Mouse (Mus musculus): ENCODE results near the gene Rrp15. TPM values are rescaled to one million over a fixed set of nuclear protein-coding genes. Genes with fewer than 3 reads are reported as not detected.

Gene Rrp15
- polyA plus RNA-seq, 1 experiment = 3.4 TPM

DNA sequence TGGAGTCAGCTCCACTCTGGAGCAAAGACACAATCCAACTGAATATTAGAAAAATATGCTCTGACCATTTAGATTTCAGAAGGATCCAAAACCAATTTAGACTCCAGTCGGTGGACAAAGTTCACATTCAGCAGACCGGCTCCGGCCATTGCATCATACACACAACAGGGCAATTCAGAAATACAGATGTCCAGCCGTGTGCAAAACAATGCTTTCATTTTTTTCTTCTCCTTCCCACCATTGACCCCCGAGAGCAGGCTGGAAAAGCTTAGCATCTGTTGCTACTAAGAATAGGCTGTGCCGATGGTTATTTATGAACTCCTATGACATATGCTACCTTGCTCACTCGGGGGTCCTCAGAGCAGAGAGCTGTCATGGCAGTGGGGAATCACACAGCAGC is 66.6 kb downstream of the Rrp15 start:
- DNase-seq = no peak
- Histone ChIP-seq H3K4me1 (ENCODE audit: control insufficient read depth, insufficient read depth, low read length) (no peaks in the 10 kb centered on the region), H3K4me3 (replicated peaks; ENCODE audit: extremely low read depth, low read depth, low read length) (no peak overlapping the region)
- TF ChIP-seq POLR2A (IDR thresholded peaks at IDR 0.05; ENCODE audit: borderline replicate concordance, extremely low read depth, low read depth, low read length) = no peak
- TF ChIP-seq CTCF (IDR thresholded peaks at IDR 0.05; ENCODE audit: insufficient read depth, low read length) = no peak
- 47% methylated on average over 7 of the region's 7 CpGs for WGBS

DNA sequence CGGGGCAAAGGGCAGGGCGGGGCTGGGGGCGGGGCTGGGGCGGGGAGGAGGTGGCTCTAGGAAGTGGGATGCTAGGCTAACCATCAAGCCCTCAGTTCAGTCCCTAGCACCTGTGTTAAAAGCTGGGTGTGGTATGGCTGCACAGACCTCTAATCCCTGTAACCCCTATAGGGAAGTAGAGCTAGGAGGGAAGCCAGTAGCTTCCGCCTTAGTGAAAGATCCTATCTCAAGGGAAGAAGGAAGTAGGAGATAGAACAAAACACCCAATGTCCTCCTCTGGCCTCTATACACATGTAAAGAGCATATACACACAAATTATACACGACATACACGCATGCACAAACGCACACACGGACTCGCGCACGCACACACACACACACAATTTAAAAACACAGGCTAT is 71.5 kb downstream of the Rrp15 start:
- no peak for DNase-seq
- TF ChIP-seq CTCF (IDR thresholded peaks at IDR 0.05; ENCODE audit: insufficient read depth, low read length) (no peak), POLR2A (IDR thresholded peaks at IDR 0.05; ENCODE audit: borderline replicate concordance, extremely low read depth, low read depth, low read length) (no peak)
- Histone ChIP-seq H3K4me3 (replicated peaks; ENCODE audit: extremely low read depth, low read depth, low read length) (no peak overlapping the region), H3K4me1 (ENCODE audit: control insufficient read depth, insufficient read depth, low read length) (no peaks in the 10 kb centered on the region)
- WGBS = 82% methylated on average over 12 of the region's 12 CpGs

- TF ChIP-seq POLR2A (IDR thresholded peaks at IDR 0.05; ENCODE audit: borderline replicate concordance, extremely low read depth, low read depth, low read length) = no peak
- TF ChIP-seq CTCF (IDR thresholded peaks at IDR 0.05; ENCODE audit: insufficient read depth, low read length) = no peak
- Histone ChIP-seq H3K4me1 (ENCODE audit: control insufficient read depth, insufficient read depth, low read length) (no peaks in the 10 kb centered on the region), H3K4me3 (replicated peaks; ENCODE audit: extremely low read depth, low read depth, low read length) (no peak overlapping the region)
- no peak for DNase-seq
- 78% methylated on average over 5 of the region's 5 CpGs for WGBS
Observed at GRCm38 (mm10) chr1:186676199-186676598, 73.0 kb downstream of the Rrp15 start.

- 57% methylated on average over 6 of the region's 6 CpGs for WGBS
Observed at GRCm38 (mm10) chr1:186675263-186675662, 73.9 kb downstream of the Rrp15 start.

DNA sequence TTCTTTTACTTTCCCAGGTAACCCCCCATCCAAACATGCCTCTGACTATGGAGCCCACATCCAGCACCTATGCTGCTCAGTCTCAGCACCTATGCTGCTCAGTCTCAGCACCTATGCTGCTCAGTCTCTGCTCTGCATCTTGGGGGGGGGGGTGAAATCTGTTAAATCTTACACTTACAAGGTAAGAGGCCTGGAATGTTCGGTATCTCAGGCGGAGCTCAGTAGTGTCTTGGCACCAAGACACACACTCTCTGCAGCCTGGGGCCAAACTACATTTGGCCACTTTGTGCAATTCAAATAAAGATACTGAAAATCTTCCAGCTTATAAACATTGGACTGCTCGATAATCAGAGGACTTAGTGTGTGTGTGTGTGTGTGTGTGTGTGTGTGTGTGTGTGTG is 74.5 kb downstream of the Rrp15 start:
- Histone ChIP-seq H3K4me3 (replicated peaks; ENCODE audit: extremely low read depth, low read depth, low read length) (no peak overlapping the region), H3K4me1 (ENCODE audit: control insufficient read depth, insufficient read depth, low read length) (peaks cover 3% of the 10 kb centered on the region)
- WGBS = 55% methylated on average over 3 of the region's 3 CpGs
- DNase-seq = no peak
- no peak for TF ChIP-seq POLR2A (IDR thresholded peaks at IDR 0.05; ENCODE audit: borderline replicate concordance, extremely low read depth, low read depth, low read length)
- TF ChIP-seq CTCF (IDR thresholded peaks at IDR 0.05; ENCODE audit: insufficient read depth, low read length) = no peak

More at GRCm38 (mm10) chr1:186675263-186675662, 73.9 kb downstream of the Rrp15 start:
- Histone ChIP-seq H3K4me1 (ENCODE audit: control insufficient read depth, insufficient read depth, low read length) (no peaks in the 10 kb centered on the region), H3K4me3 (replicated peaks; ENCODE audit: extremely low read depth, low read depth, low read length) (no peak overlapping the region)
- DNase-seq = no peak
- TF ChIP-seq POLR2A (IDR thresholded peaks at IDR 0.05; ENCODE audit: borderline replicate concordance, extremely low read depth, low read depth, low read length) (no peak), CTCF (IDR thresholded peaks at IDR 0.05; ENCODE audit: insufficient read depth, low read length) (no peak)

DNA sequence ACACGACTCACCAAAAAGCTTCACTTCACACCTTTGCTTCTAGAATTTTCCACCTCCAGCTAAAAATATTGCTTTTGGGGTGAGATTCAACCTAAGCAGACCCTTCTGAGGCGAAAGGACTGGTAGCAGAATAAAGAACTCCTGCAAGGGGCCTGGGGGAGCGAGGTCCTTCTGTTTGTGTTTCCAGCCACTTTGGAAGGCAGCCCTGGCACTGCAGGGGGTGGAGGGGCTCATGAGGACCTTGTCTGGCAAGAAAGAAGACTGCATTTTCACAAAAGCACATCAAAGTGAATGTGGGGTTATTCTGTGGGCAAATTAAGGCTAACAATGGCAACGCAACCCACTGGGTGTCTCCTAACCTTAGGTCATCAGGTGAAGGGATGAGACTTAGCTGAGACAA is 76.0 kb downstream of the Rrp15 start:
- Histone ChIP-seq H3K4me3 (replicated peaks; ENCODE audit: extremely low read depth, low read depth, low read length) (no peak overlapping the region), H3K4me1 (ENCODE audit: control insufficient read depth, insufficient read depth, low read length) (peaks cover 4% of the 10 kb centered on the region)
- DNase-seq = no peak
- 72% methylated on average over 4 of the region's 4 CpGs for WGBS
- TF ChIP-seq POLR2A (IDR thresholded peaks at IDR 0.05; ENCODE audit: borderline replicate concordance, extremely low read depth, low read depth, low read length) (no peak), CTCF (IDR thresholded peaks at IDR 0.05; ENCODE audit: insufficient read depth, low read length) (no peak)

Other genes starting within 250 kb of the Rrp15 start
- gene Tgfb2, start 43.4 kb downstream of the Rrp15 start, polyA plus RNA-seq (2012; rRNA removed) = 5.6 and 5.9 TPM in 2 replicates
- gene D1Pas1, start 218.1 kb upstream of the Rrp15 start, polyA plus RNA-seq (2012; rRNA removed) = not detected in 2 replicates

All from lung, adult 2 months (tissue).